Mouse (Mus musculus) liver, embryonic 11.5 days (tissue): ENCODE measurements around the gene Gpr161. TPM values are rescaled to one million over a fixed set of nuclear protein-coding genes. Genes with fewer than 3 reads are reported as not detected.

Experiments used
- ATAC-seq: fragments of 200-750 bp; cut with Nextera tagmentation; replicated peaks from 2 replicates; pipeline ENCODE4 v1.8.0; 2017; ENCODE audit warnings: moderate number of reproducible peaks, mild to moderate bottlenecking, moderate TSS enrichment, moderate library complexity; ENCODE audit not compliant: low FRiP score
- DNase-seq: peaks from one replicate; pipeline ENCODE4 v3.0.0-alpha.2; 2017; ENCODE audit warnings: low spot score
- H3K27ac ChIP-seq: fragments of 300-500 bp; sonication (generic); 2 replicates; pipeline ENCODE4 v1.5.1; 2014; ENCODE audit warnings: mild to moderate bottlenecking, low read depth, low read length, control low read depth
- H3K27me3 ChIP-seq: fragments of 300-500 bp; sonication (generic); replicated peaks from 2 replicates; pipeline ENCODE4 v1.6.1; 2014; ENCODE audit warnings: low read length, mixed read lengths; ENCODE audit not compliant: control insufficient read depth, insufficient read depth
- H3K36me3 ChIP-seq: fragments of 300-500 bp; sonication (generic); 2 replicates; pipeline ENCODE4 v1.6.1; 2014; ENCODE audit warnings: mild to moderate bottlenecking, low read length, moderate library complexity, mixed read lengths; ENCODE audit not compliant: control insufficient read depth, insufficient read depth
- H3K4me1 ChIP-seq: fragments of 300-500 bp; sonication (generic); replicated peaks from 2 replicates; pipeline ENCODE4 v1.6.1; 2014; ENCODE audit warnings: low read length, mixed read lengths; ENCODE audit not compliant: control insufficient read depth, insufficient read depth
- H3K4me2 ChIP-seq: fragments of 300-500 bp; sonication (generic); 2 replicates; pipeline ENCODE4 v1.6.1; 2014; ENCODE audit warnings: mild to moderate bottlenecking, control low read depth, moderate library complexity
- H3K4me3 ChIP-seq: fragments of 300-500 bp; sonication (generic); 2 replicates; pipeline ENCODE4 v1.5.1; 2014; ENCODE audit warnings: low read depth, low read length, control low read depth
- H3K9ac ChIP-seq: fragments of 300-500 bp; sonication (generic); 2 replicates; pipeline ENCODE4 v1.6.1; 2014; ENCODE audit warnings: low read depth, low read length, control low read depth
- H3K9me3 ChIP-seq: fragments of 300-500 bp; sonication (generic); 2 replicates; pipeline ENCODE4 v1.6.1; 2016; ENCODE audit warnings: low read length, inconsistent platforms, mixed read lengths; ENCODE audit not compliant: control insufficient read depth
- WGBS: fragments of 180-500 bp; shearing (Covaris S2); extraction: QIAGEN DNeasy Blood & Tissue Kit; methylation state at CpG from one replicate; pipeline ENCODE4 v1.1.7; 2014; 5-methylcytosine and 5-hydroxymethylcytosine counted together
- polyA plus RNA-seq: library from polyadenylated mRNA; unstranded; fragments of >200 nt; fragmentation: Nextera tagmentation; extraction: Ambion mirVana; gene quantifications from 2 replicates; pipeline ENCODE4 v1.2.1, GENCODE M21; 2014

Gene Gpr161
- polyA plus RNA-seq, 1 experiment from 2014 or later, result 0.48 TPM

DNA sequence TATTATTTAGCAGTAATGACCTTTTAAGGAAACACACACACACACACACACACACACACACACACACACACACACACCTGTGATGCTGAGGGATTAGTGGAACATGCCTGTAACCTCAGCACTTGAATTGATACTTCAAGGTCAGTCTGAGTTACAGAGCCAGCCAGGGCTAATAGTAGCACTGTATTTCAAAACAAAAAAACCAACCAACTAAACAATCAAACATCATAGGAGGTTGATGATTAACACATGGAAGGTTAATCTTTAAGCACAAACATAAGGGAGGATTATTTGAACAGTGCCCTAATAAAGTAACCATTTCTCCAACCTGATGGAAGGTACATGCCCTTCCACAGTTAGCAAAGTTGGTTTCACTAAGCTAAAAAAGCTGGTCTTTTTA lies 53.0 kb downstream of the Gpr161 start:
- no peak for ATAC-seq
- H3K36me3 ChIP-seq, result peaks cover 3% of the 10 kb centered on the region; the same call in 1 of the 2 replicates
- H3K9me3 ChIP-seq, result no peaks in the 10 kb centered on the region
- no peak overlapping the region for H3K27ac ChIP-seq
- H3K27me3 ChIP-seq, result no peaks in the 10 kb centered on the region
- H3K4me2 ChIP-seq, result no peak overlapping the region
- H3K4me3 ChIP-seq, result no peak overlapping the region
- no peaks in the 10 kb centered on the region for H3K4me1 ChIP-seq
- no peak overlapping the region for H3K9ac ChIP-seq
- no peak for DNase-seq

DNA sequence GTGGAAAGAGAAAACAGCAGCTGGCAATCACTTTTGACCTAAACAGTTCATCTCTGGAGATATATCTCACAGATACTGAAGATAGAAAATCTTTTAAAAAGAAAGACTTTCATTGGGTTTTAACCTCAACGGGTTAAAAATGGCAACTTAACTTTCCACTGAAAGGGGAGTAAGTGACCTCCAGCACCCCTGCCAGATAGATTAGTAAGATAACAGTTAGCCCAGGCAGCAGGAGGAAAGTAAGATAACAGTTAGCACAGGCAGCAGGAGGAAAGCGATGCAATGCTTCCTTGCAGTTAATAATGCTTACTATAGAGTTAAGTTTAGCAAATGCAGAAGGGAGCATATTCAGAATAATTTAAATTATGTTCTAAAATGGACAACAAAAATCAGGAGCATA lies 60.8 kb downstream of the Gpr161 start:
- no peak overlapping the region for H3K27ac ChIP-seq
- WGBS, result 5% methylated on average over 2 of the region's 2 CpGs
- H3K9me3 ChIP-seq, result no peaks in the 10 kb centered on the region
- H3K36me3 ChIP-seq, result no peaks in the 10 kb centered on the region
- no peaks in the 10 kb centered on the region for H3K27me3 ChIP-seq
- peaks cover 6% of the 10 kb centered on the region for H3K4me1 ChIP-seq
- peak overlapping the region; percentile 27; the same call in 1 of the 2 replicates for H3K4me2 ChIP-seq
- H3K4me3 ChIP-seq, result no peak overlapping the region
- DNase-seq (no peak), ATAC-seq (peak; percentile 77)
- no peak overlapping the region for H3K9ac ChIP-seq

DNA sequence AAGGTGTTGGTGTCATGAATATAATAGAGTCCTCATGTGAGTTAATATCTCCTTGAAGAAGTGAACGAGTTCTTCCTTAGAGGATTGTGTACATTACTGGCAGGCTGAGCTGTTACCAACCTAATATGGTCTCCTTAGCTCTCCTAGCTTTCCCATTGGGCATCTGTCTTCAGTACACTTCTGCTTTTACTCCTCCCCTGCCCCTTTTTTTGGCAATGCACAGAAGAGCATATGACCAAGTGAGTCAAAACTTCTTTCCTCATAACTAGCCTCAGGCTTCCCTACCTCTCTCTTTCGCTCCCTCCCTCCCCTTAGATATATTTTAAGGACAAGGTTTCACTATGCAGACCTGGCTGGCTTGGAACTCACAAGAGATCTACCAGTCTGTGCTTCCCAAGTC lies 67.7 kb downstream of the Gpr161 start:
- H3K9ac ChIP-seq, result no peak overlapping the region
- no peaks in the 10 kb centered on the region for H3K36me3 ChIP-seq
- no peak overlapping the region for H3K4me3 ChIP-seq
- ATAC-seq, result no peak
- no peaks in the 10 kb centered on the region for H3K4me1 ChIP-seq
- WGBS, result 79% methylated on average over 2 of the region's 2 CpGs
- H3K27ac ChIP-seq, result no peak overlapping the region
- no peaks in the 10 kb centered on the region for H3K27me3 ChIP-seq
- no peak overlapping the region for H3K4me2 ChIP-seq
- no peaks in the 10 kb centered on the region for H3K9me3 ChIP-seq
- no peak for DNase-seq

DNA sequence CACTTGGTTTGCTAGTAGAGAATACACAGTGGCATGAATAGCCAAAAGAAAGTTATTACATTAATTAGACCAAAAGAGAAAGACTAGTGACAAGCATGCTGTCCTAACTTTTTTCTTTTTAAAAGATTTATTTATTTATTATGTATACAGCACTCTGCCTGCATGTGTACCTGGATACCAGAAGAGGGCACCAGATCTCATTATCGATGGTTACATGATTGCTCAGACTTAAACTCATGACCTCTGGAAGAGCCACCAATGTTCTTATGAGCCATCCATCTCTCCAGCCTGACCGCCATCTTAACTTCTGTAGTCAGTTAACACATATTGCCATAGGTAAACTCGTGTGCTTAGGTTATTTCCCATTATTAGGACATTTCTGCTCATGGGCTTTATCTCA lies 69.5 kb downstream of the Gpr161 start:
- no peak overlapping the region for H3K4me2 ChIP-seq
- 92% methylated on average over 3 of the region's 3 CpGs for WGBS
- H3K4me1 ChIP-seq, result no peaks in the 10 kb centered on the region
- DNase-seq (no peak), ATAC-seq (no peak)
- no peaks in the 10 kb centered on the region for H3K36me3 ChIP-seq
- H3K9ac ChIP-seq, result no peak overlapping the region
- H3K27me3 ChIP-seq, result no peaks in the 10 kb centered on the region
- no peak overlapping the region for H3K4me3 ChIP-seq
- no peaks in the 10 kb centered on the region for H3K9me3 ChIP-seq
- no peak overlapping the region for H3K27ac ChIP-seq

DNA sequence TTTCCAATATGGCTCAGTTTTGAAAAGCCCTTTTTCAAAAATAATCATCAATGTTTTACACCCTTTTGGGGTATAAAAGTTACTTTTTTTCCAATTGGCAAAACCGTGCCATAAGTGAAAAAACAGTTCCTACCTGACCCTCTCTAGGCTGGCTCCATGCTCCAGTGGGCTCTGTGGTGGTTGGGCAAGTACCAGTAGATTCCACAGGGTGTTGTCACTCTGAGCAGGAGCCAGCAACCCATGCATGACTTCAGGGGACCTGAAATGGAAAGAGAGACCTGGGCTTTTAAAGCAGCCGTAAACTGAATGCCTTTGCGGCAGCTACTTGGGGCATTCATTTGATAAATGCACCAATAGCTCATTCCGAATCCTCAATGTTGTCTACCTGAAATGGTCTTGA lies 75.4 kb downstream of the Gpr161 start:
- H3K27ac ChIP-seq, result no peak overlapping the region
- H3K4me1 ChIP-seq, result no peaks in the 10 kb centered on the region
- H3K9ac ChIP-seq, result no peak overlapping the region
- no peaks in the 10 kb centered on the region for H3K9me3 ChIP-seq
- H3K27me3 ChIP-seq, result no peaks in the 10 kb centered on the region
- WGBS, result 94% methylated on average over 4 of the region's 4 CpGs
- no peak overlapping the region for H3K4me3 ChIP-seq
- no peak overlapping the region for H3K4me2 ChIP-seq
- DNase-seq, result no peak
- no peaks in the 10 kb centered on the region for H3K36me3 ChIP-seq
- no peak for ATAC-seq

DNA sequence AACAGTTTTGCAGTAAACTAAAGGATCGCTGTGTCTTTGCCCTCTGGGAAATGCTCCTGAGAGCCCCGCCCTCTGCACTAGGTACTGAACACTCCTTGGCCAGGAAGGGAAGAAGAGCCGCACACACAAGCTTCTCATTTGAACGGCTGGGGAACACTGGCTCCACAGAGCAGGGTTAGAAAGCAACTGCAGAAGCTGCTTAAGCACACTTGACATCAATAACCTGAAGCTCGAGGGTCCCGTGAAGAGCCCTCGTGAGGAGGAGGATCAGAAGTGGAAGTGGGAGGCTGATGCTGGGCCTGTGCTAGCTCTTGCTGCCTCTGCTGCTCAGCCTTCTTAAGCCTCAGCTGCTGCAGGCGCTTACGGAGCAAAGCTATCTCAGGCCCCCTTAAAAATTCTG lies 78.2 kb downstream of the Gpr161 start:
- 73% methylated on average over 9 of the region's 9 CpGs for WGBS
- ATAC-seq (no peak), DNase-seq (no peak)
- Histone ChIP-seq H3K36me3 (no peaks in the 10 kb centered on the region), H3K9ac (no peak overlapping the region), H3K4me2 (no peak overlapping the region), H3K27ac (no peak overlapping the region), H3K9me3 (no peaks in the 10 kb centered on the region), H3K27me3 (no peaks in the 10 kb centered on the region), H3K4me3 (no peak overlapping the region), H3K4me1 (no peaks in the 10 kb centered on the region)

Other genes starting within 250 kb of the Gpr161 start
- 0.18 TPM in 1 of 2 replicates, not detected in the other for gene Tbx19, start 135.0 kb upstream of the Gpr161 start, polyA plus RNA-seq
- gene Sft2d2, start 101.4 kb upstream of the Gpr161 start, polyA plus RNA-seq, result 14.0 and 14.1 TPM in 2 replicates
- gene Tiprl, start 58.8 kb upstream of the Gpr161 start, polyA plus RNA-seq, result 73.0 and 90.6 TPM in 2 replicates
- 15.9 and 18.0 TPM in 2 replicates for gene Dcaf6, start 164.7 kb downstream of the Gpr161 start, polyA plus RNA-seq
- 187 and 198 TPM in 2 replicates for gene Mpc2, start 164.8 kb downstream of the Gpr161 start, polyA plus RNA-seq
- gene Adcy10, start 189.4 kb downstream of the Gpr161 start, polyA plus RNA-seq, result 0.04 and 0.23 TPM in 2 replicates